ENCODE assay signal across 10 mouse cellular contexts in genomic region chr3:30207431-30207830, GRCm38 (mm10).
DNase-seq lines count a peak whose midpoint lies in the region; ATAC-seq and TF ChIP-seq lines count a peak whose summit lies in the region.
"Had no signal": no experiment of that assay in that cellular context is flagged by ENCODE, and none has a peak within 500 bp of the region (broad histone marks: within the 10 kb centered on the region; RNA-seq: fewer than 3 reads in every experiment).

No protein-coding gene starts in this region.

- no peak for ATAC-seq in activated CD4-positive, CD25-positive, alpha-beta regulatory T cell, adult 4 months

- no peak overlapping the region for H3K27ac ChIP-seq in gastrocnemius, adult 2 months
- H3K27ac ChIP-seq: left cerebral cortex, adult 2 months had no signal

- no peak overlapping the region for H3K4me3 ChIP-seq in gastrocnemius, adult 2 months
- H3K4me3 ChIP-seq: left cerebral cortex, adult 2 months had no signal

- TF ChIP-seq CTCF in gastrocnemius, adult 2 months (IDR thresholded peaks at IDR 0.05) = peak; percentile 4; the same call in 1 of the 2 replicates

- no peak for DNase-seq in gastrocnemius, adult 2 months
- no peak for DNase-seq in gastrocnemius, postnatal 10 days
- peak; percentile 61 for DNase-seq in adipocyte (ENCODE audit: low spot score)
- peak; percentile 58 for DNase-seq in embryo, embryonic 11 days
- peak; percentile 18 to 39 for DNase-seq in lung, postnatal 4 days
- DNase-seq in right cerebral cortex, adult 18-20 months = no peak
- DNase-seq in thymus, postnatal 4 days = no peak
- DNase-seq: kidney, adult 11 months had no signal

- intact Hi-C loops in gastrocnemius, adult 2 months (cut with DNase I) = no loop called here

Comparison
In these comparisons a context has a peak if more than half of its experiments do, and no peak if none do; other contexts are left out.
1. DNase-seq: peak in adipocyte (single experiment), embryo, embryonic 11 days (single experiment) and lung, postnatal 4 days (2 of 2); none in gastrocnemius, adult 2 months (single experiment), gastrocnemius, postnatal 10 days (single experiment), right cerebral cortex, adult 18-20 months (single experiment) and thymus, postnatal 4 days (single experiment).